Mouse (Mus musculus): Measurements from ENCODE around the gene B9d1. TPM values are rescaled to one million over a fixed set of nuclear protein-coding genes. Genes with fewer than 3 reads are reported as not detected.

The B9d1 gene
- polyA plus RNA-seq, 1 experiment from 2014 or later, result 37.5 TPM

GRCm38 (mm10) chr11:61481239-61482090 lies 23.5 kb upstream of the B9d1 start:
- Histone ChIP-seq H3K27me3 (no peaks in the 10 kb centered on the region), H3K4me2 (no peak overlapping the region), H3K36me3 (peaks cover under 1% of the 10 kb centered on the region; the same call in 1 of the 2 replicates), H3K4me1 (replicated peaks) (peaks cover 47% of the 10 kb centered on the region), H3K9ac (replicated peaks) (0 out of 2 replicates have a peak overlapping the region, but pooled peaks have one; percentile 23), H3K4me3 (replicated peaks) (no peak overlapping the region), H3K9me3 (no peaks in the 10 kb centered on the region), H3K27ac (peak overlapping the region; percentile 35; the same call in 1 of the 2 replicates)
- WGBS, result 56% methylated on average over 9 of the region's 9 CpGs
- no peak for ATAC-seq (ENCODE audit: insufficient number of reproducible peaks, insufficient read depth, low FRiP score, low TSS enrichment, low read depth)

- WGBS, result 22% methylated on average over 13 of the region's 13 CpGs
- H3K36me3 ChIP-seq, result peaks cover 19% of the 10 kb centered on the region
- peaks cover 60% of the 10 kb centered on the region for H3K4me1 ChIP-seq (replicated peaks)
- no peak overlapping the region for H3K9ac ChIP-seq (replicated peaks)
- H3K27me3 ChIP-seq, result no peaks in the 10 kb centered on the region
- H3K4me3 ChIP-seq (replicated peaks), result no peak overlapping the region
- peak overlapping the region; percentile 100 for H3K27ac ChIP-seq
- ATAC-seq (ENCODE audit: insufficient number of reproducible peaks, insufficient read depth, low FRiP score, low TSS enrichment, low read depth), result no peak
- no peak overlapping the region for H3K4me2 ChIP-seq
- no peaks in the 10 kb centered on the region for H3K9me3 ChIP-seq
Measured at GRCm38 (mm10) chr11:61483226-61483845, 21.6 kb upstream of the B9d1 start.

- Histone ChIP-seq H3K36me3 (peaks cover 28% of the 10 kb centered on the region), H3K4me3 (replicated peaks) (peak overlapping the region; percentile 43), H3K27ac (peak overlapping the region; percentile 100), H3K4me2 (peak overlapping the region; percentile 68), H3K4me1 (replicated peaks) (peaks cover 60% of the 10 kb centered on the region), H3K9ac (replicated peaks) (peak overlapping the region; percentile 56), H3K27me3 (no peaks in the 10 kb centered on the region), H3K9me3 (no peaks in the 10 kb centered on the region)
- 8% methylated on average over 10 of the region's 10 CpGs for WGBS
- peak; percentile 11; the same call in 1 of the 2 replicates for ATAC-seq (ENCODE audit: insufficient number of reproducible peaks, insufficient read depth, low FRiP score, low TSS enrichment, low read depth)
Measured at GRCm38 (mm10) chr11:61484256-61484612, 20.7 kb upstream of the B9d1 start.

- Histone ChIP-seq H3K4me2 (peak within 1 kb of the TSS; percentile 68), H3K9ac (replicated peaks) (peak within 1 kb of the TSS; percentile 56), H3K4me3 (replicated peaks) (peak within 1 kb of the TSS; percentile 43), H3K36me3 (peaks cover 35% of the 10 kb centered on the region), H3K27me3 (no peaks in the 10 kb centered on the region), H3K9me3 (no peaks in the 10 kb centered on the region), H3K27ac (peak within 1 kb of the TSS; percentile 100), H3K4me1 (replicated peaks) (peaks cover 60% of the 10 kb centered on the region)
- 6% methylated on average over 20 of the region's 20 CpGs for WGBS
- ATAC-seq (ENCODE audit: insufficient number of reproducible peaks, insufficient read depth, low FRiP score, low TSS enrichment, low read depth), result peak; percentile 95
Measured at GRCm38 (mm10) chr11:61484613-61485540, 20.1 kb upstream of the B9d1 start, which contains the start of gene Mfap4. Gene Mfap4 (plus strand): TSS chr11:61485431.

GRCm38 (mm10) chr11:61485541-61486457 lies 19.1 kb upstream of the B9d1 start:
- H3K36me3 ChIP-seq, result peaks cover 44% of the 10 kb centered on the region
- no peaks in the 10 kb centered on the region for H3K27me3 ChIP-seq
- H3K27ac ChIP-seq, result peak overlapping the region; percentile 100
- H3K9me3 ChIP-seq, result no peaks in the 10 kb centered on the region
- WGBS, result 25% methylated on average over 22 of the region's 22 CpGs
- H3K4me2 ChIP-seq, result peak overlapping the region; percentile 68
- H3K4me3 ChIP-seq (replicated peaks), result peak overlapping the region; percentile 43
- peaks cover 61% of the 10 kb centered on the region for H3K4me1 ChIP-seq (replicated peaks)
- H3K9ac ChIP-seq (replicated peaks), result peak overlapping the region; percentile 54
- 0 out of 2 replicates have a peak, but pooled peaks have one; percentile 0 for ATAC-seq (ENCODE audit: insufficient number of reproducible peaks, insufficient read depth, low FRiP score, low TSS enrichment, low read depth)

- 88% methylated on average over 14 of the region's 14 CpGs for WGBS
- Histone ChIP-seq H3K4me1 (replicated peaks) (peaks cover 56% of the 10 kb centered on the region), H3K27me3 (no peaks in the 10 kb centered on the region), H3K4me3 (replicated peaks) (peak overlapping the region; percentile 43), H3K27ac (peak overlapping the region; percentile 100), H3K9ac (replicated peaks) (peak overlapping the region; percentile 54), H3K36me3 (peaks cover 52% of the 10 kb centered on the region), H3K9me3 (no peaks in the 10 kb centered on the region), H3K4me2 (peak overlapping the region; percentile 68)
- ATAC-seq (ENCODE audit: insufficient number of reproducible peaks, insufficient read depth, low FRiP score, low TSS enrichment, low read depth), result no peak
Measured at GRCm38 (mm10) chr11:61486458-61487219, 18.3 kb upstream of the B9d1 start.

GRCm38 (mm10) chr11:61487401-61487800 lies 17.5 kb upstream of the B9d1 start:
- Histone ChIP-seq H3K36me3 (peaks cover 60% of the 10 kb centered on the region), H3K4me2 (peak overlapping the region; percentile 68), H3K27me3 (no peaks in the 10 kb centered on the region), H3K4me3 (replicated peaks) (peak overlapping the region; percentile 43), H3K9ac (replicated peaks) (no peak overlapping the region), H3K27ac (peak overlapping the region; percentile 100; the same call in 1 of the 2 replicates), H3K4me1 (replicated peaks) (peaks cover 52% of the 10 kb centered on the region), H3K9me3 (no peaks in the 10 kb centered on the region)
- ATAC-seq (ENCODE audit: insufficient number of reproducible peaks, insufficient read depth, low FRiP score, low TSS enrichment, low read depth), result no peak
- WGBS, result 71% methylated on average over 2 of the region's 2 CpGs

GRCm38 (mm10) chr11:61487936-61488335 lies 17.0 kb upstream of the B9d1 start:
- peak overlapping the region; percentile 100; the same call in 1 of the 2 replicates for H3K27ac ChIP-seq
- no peak for ATAC-seq (ENCODE audit: insufficient number of reproducible peaks, insufficient read depth, low FRiP score, low TSS enrichment, low read depth)
- H3K9ac ChIP-seq (replicated peaks), result no peak overlapping the region
- no peaks in the 10 kb centered on the region for H3K27me3 ChIP-seq
- H3K9me3 ChIP-seq, result no peaks in the 10 kb centered on the region
- H3K4me3 ChIP-seq (replicated peaks), result 0 out of 2 replicates have a peak overlapping the region, but pooled peaks have one; percentile 43
- peaks cover 55% of the 10 kb centered on the region for H3K4me1 ChIP-seq (replicated peaks)
- no peak overlapping the region for H3K4me2 ChIP-seq
- H3K36me3 ChIP-seq, result peaks cover 65% of the 10 kb centered on the region
- WGBS, result 92% methylated on average over 7 of the region's 7 CpGs

- H3K4me1 ChIP-seq (replicated peaks), result peaks cover 48% of the 10 kb centered on the region
- 69% methylated on average over 2 of the region's 2 CpGs for WGBS
- peaks cover 66% of the 10 kb centered on the region for H3K36me3 ChIP-seq
- H3K27me3 ChIP-seq, result no peaks in the 10 kb centered on the region
- no peak overlapping the region for H3K4me2 ChIP-seq
- no peaks in the 10 kb centered on the region for H3K9me3 ChIP-seq
- H3K9ac ChIP-seq (replicated peaks), result no peak overlapping the region
- H3K27ac ChIP-seq, result no peak overlapping the region
- no peak for ATAC-seq (ENCODE audit: insufficient number of reproducible peaks, insufficient read depth, low FRiP score, low TSS enrichment, low read depth)
- H3K4me3 ChIP-seq (replicated peaks), result no peak overlapping the region
Measured at GRCm38 (mm10) chr11:61489085-61489484, 15.9 kb upstream of the B9d1 start.
